Mouse (Mus musculus) erythroblast, embryonic 14.5 days (primary cell): ENCODE measurements around the gene Clptm1.

Experiments
- GATA1 ChIP-seq: IDR thresholded peaks from 2 replicates; pipeline ENCODE4 v1.6.1; 2012; ENCODE audit warnings: low read length, inconsistent platforms, mixed read lengths
- TAL1 ChIP-seq: IDR thresholded peaks from 3 replicates; pipeline ENCODE4 v1.6.1; 2012; ENCODE audit warnings: low read length, inconsistent platforms, mixed read lengths

GRCm38 (mm10) chr7:19676662-19677061, 11.8 kb upstream of the Clptm1 start:
- TF ChIP-seq GATA1 (no peak), TAL1 (no peak)
